Mouse (Mus musculus) gastrocnemius, postnatal 36 days (tissue): ENCODE results near the gene Etl4. TPM values are rescaled to one million over a fixed set of nuclear protein-coding genes. Genes with fewer than 3 reads are reported as not detected.

Experiments used
- DNase-seq, 2 experiments: peaks; one replicate each; pipeline ENCODE4 v3.0.0; 2022
- intact Hi-C: fragments of 180-260 bp; cut with DNase I; formaldehyde crosslinking; loops from one replicate; pipeline ENCODE4 v1.15.1; 2025
- total RNA-seq, 2 experiments: library from RNA; stranded (reverse); gene quantifications; 2 replicates each; pipeline ENCODE4 v1.2.3; 2021

The Etl4 gene
- total RNA-seq, 2 experiments from 2014 or later, result 50.1 to 52.0 TPM

- intact Hi-C loops, result no loop called here
- no peak for DNase-seq
Measured at GRCm38 (mm10) chr2:20508724-20509052, 599.1 kb downstream of the Etl4 start.

GRCm38 (mm10) chr2:20510061-20510460 lies 600.5 kb downstream of the Etl4 start:
- DNase-seq, result no peak
- intact Hi-C loops, result loop anchor here (10.0 kb wide), 1 partner anchor 265 kb away; no protein-coding TSS in a partner anchor

- no peak for DNase-seq
- intact Hi-C loops, result loop anchor here (10.0 kb wide), 1 partner anchor 258 kb away; no protein-coding TSS in a partner anchor
Measured at GRCm38 (mm10) chr2:20516270-20516865, 606.8 kb downstream of the Etl4 start.

- intact Hi-C loops, result loop anchor here (2.0 to 10.0 kb wide), 2 partner anchors 149 to 257 kb away; no protein-coding TSS in a partner anchor
- DNase-seq, result no peak
Measured at GRCm38 (mm10) chr2:20517853-20518252, 608.3 kb downstream of the Etl4 start.

GRCm38 (mm10) chr2:20518506-20518905 lies 608.9 kb downstream of the Etl4 start:
- DNase-seq, result no peak

GRCm38 (mm10) chr2:20519447-20520098 lies 610.0 kb downstream of the Etl4 start:
- intact Hi-C loops, result loop anchor here (2.0 to 10.0 kb wide), 2 partner anchors 147 to 255 kb away; no protein-coding TSS in a partner anchor
- peak; percentile 61 to 66 for DNase-seq

More at GRCm38 (mm10) chr2:20518506-20518905, 608.9 kb downstream of the Etl4 start:
- intact Hi-C loops, result loop anchor here (2.0 to 10.0 kb wide), 2 partner anchors 148 to 256 kb away; no protein-coding TSS in a partner anchor

GRCm38 (mm10) chr2:20520099-20520475 lies 610.5 kb downstream of the Etl4 start:
- intact Hi-C loops, result no loop called here
- DNase-seq, result no peak

- DNase-seq, result peak; percentile 23 to 27
- intact Hi-C loops, result no loop called here
Measured at GRCm38 (mm10) chr2:20520636-20521595, 611.3 kb downstream of the Etl4 start.

GRCm38 (mm10) chr2:20521686-20522285 lies 612.2 kb downstream of the Etl4 start:
- intact Hi-C loops, result no loop called here
- DNase-seq, result no peak

GRCm38 (mm10) chr2:20523636-20524035 lies 614.1 kb downstream of the Etl4 start:
- intact Hi-C loops, result no loop called here
- no peak for DNase-seq

GRCm38 (mm10) chr2:20525879-20526593 lies 616.5 kb downstream of the Etl4 start:
- no peak for DNase-seq
- intact Hi-C loops, result no loop called here

- intact Hi-C loops, result no loop called here
Measured at GRCm38 (mm10) chr2:20526856-20527255, 617.3 kb downstream of the Etl4 start.

GRCm38 (mm10) chr2:20532623-20533022 lies 623.0 kb downstream of the Etl4 start:
- intact Hi-C loops, result no loop called here
- DNase-seq, result no peak

More at GRCm38 (mm10) chr2:20526856-20527255, 617.3 kb downstream of the Etl4 start:
- DNase-seq, result no peak

- intact Hi-C loops, result no loop called here
- DNase-seq, result no peak
Measured at GRCm38 (mm10) chr2:20537785-20538184, 628.2 kb downstream of the Etl4 start.

GRCm38 (mm10) chr2:20538871-20539270 lies 629.3 kb downstream of the Etl4 start:
- intact Hi-C loops, result no loop called here

GRCm38 (mm10) chr2:20541261-20541660 lies 631.7 kb downstream of the Etl4 start:
- DNase-seq, result no peak
- intact Hi-C loops, result no loop called here

More at GRCm38 (mm10) chr2:20538871-20539270, 629.3 kb downstream of the Etl4 start:
- DNase-seq, result no peak

- DNase-seq, result no peak
- intact Hi-C loops, result no loop called here
Measured at GRCm38 (mm10) chr2:20542286-20542685, 632.7 kb downstream of the Etl4 start.

- no peak for DNase-seq
- intact Hi-C loops, result no loop called here
Measured at GRCm38 (mm10) chr2:20545624-20546023, 636.0 kb downstream of the Etl4 start.

- no peak for DNase-seq
- intact Hi-C loops, result no loop called here
Measured at GRCm38 (mm10) chr2:20546496-20547348, 637.1 kb downstream of the Etl4 start.
